Mouse (Mus musculus) heart, postnatal 0 days (tissue): Measurements from ENCODE around the gene Fcrls.

Experiments
- CTCF ChIP-seq: IDR thresholded peaks from 2 replicates; pipeline ENCODE4 v1.5.1; 2016; ENCODE audit warnings: antibody characterized with exemption, control low read depth, low read depth
- EP300 ChIP-seq: IDR thresholded peaks from 2 replicates; pipeline ENCODE4 v1.6.1; 2016; ENCODE audit warnings: antibody characterized with exemption, low read depth

GRCm38 (mm10) chr3:87249571-87249970, 14.0 kb downstream of the Fcrls start:
- no peak for TF ChIP-seq CTCF
- TF ChIP-seq EP300: no peak
